Mouse (Mus musculus): ENCODE measurements at regions not wholly inside any gene's neighbourhood (a gene's known extent, or its start where the extent isn't known, plus 50 kb on each side); places are given as distances from the start of the nearest gene placed in this dataset.

GRCm38 (mm10) chr12:45929760-45930150 is 855.2 kb upstream of the Stxbp6 start:
- peak; percentile 43 for DNase-seq (ENCODE audit: low read depth, low spot score)
- Histone ChIP-seq H3K9ac (ENCODE audit: control insufficient read depth, low read depth, low read length, poor library complexity, severe bottlenecking) (no peak overlapping the region), H3K27ac (ENCODE audit: control insufficient read depth, low read depth, low read length) (no peak overlapping the region)

GRCm38 (mm10) chr12:45929001-45929759 is 854.7 kb upstream of the Stxbp6 start:
- no peak for DNase-seq (ENCODE audit: low read depth, low spot score)
- no peak overlapping the region for H3K9ac ChIP-seq (ENCODE audit: control insufficient read depth, low read depth, low read length, poor library complexity, severe bottlenecking)
- H3K9me3 ChIP-seq (replicated peaks; ENCODE audit: insufficient read depth, low read length): no peaks in the 10 kb centered on the region
- H3K27me3 ChIP-seq (ENCODE audit: control insufficient read depth in 1 of 2, insufficient read depth in 2 of 2, low read length in 2 of 2): no peaks in the 10 kb centered on the region
- H3K79me2 ChIP-seq (ENCODE audit: control insufficient read depth, insufficient read depth, low read length, poor library complexity): no peaks in the 10 kb centered on the region
- H3K27ac ChIP-seq (ENCODE audit: control insufficient read depth, low read depth, low read length): no peak overlapping the region
- TF ChIP-seq BHLHE40 (IDR thresholded peaks at IDR 0.05; ENCODE audit: borderline replicate concordance, low read depth, low read length): no peak
- no peak for TF ChIP-seq POLR2A (IDR thresholded peaks at IDR 0.05; ENCODE audit: control insufficient read depth in 1 of 2, insufficient read depth in 1 of 2, low read depth in 1 of 2, low read length in 2 of 2, poor library complexity in 1 of 2)
- TF ChIP-seq ETS1 (IDR thresholded peaks at IDR 0.05; ENCODE audit: low read depth, low read length): no peak
- no peak for TF ChIP-seq HCFC1 (IDR thresholded peaks at IDR 0.05; ENCODE audit: low read depth, low read length)
- TF ChIP-seq MAX (IDR thresholded peaks at IDR 0.05; ENCODE audit: low read length): no peak
- TF ChIP-seq E2F4 (IDR thresholded peaks at IDR 0.05; ENCODE audit: borderline replicate concordance, low read depth, low read length): no peak
- TF ChIP-seq EP300 (IDR thresholded peaks at IDR 0.05; ENCODE audit: low read depth in 1 of 2, low read length in 2 of 2): no peak
- no peak overlapping the region for H3K4me3 ChIP-seq (ENCODE audit: control insufficient read depth in 1 of 2, insufficient read depth in 1 of 2, low read depth in 2 of 2, low read length in 2 of 2)
- H3K4me1 ChIP-seq (ENCODE audit: control insufficient read depth in 1 of 2, insufficient read depth in 2 of 2, low read length in 2 of 2): peaks cover 0 to 2% of the 10 kb centered on the region in 2 experiments; a peak in 1 of 4 replicates
- no peaks in the 10 kb centered on the region for H3K36me3 ChIP-seq (ENCODE audit: control insufficient read depth in 1 of 2, insufficient read depth in 2 of 2, low read length in 2 of 2)

More at GRCm38 (mm10) chr12:45929760-45930150, 855.2 kb upstream of the Stxbp6 start:
- Histone ChIP-seq H3K4me1 (ENCODE audit: control insufficient read depth in 1 of 2, insufficient read depth in 2 of 2, low read length in 2 of 2) (peaks cover 0 to 2% of the 10 kb centered on the region in 2 experiments; a peak in 1 of 4 replicates), H3K4me3 (ENCODE audit: control insufficient read depth in 1 of 2, insufficient read depth in 1 of 2, low read depth in 2 of 2, low read length in 2 of 2) (no peak overlapping the region), H3K27me3 (ENCODE audit: control insufficient read depth in 1 of 2, insufficient read depth in 2 of 2, low read length in 2 of 2) (no peaks in the 10 kb centered on the region), H3K36me3 (ENCODE audit: control insufficient read depth in 1 of 2, insufficient read depth in 2 of 2, low read length in 2 of 2) (no peaks in the 10 kb centered on the region), H3K79me2 (ENCODE audit: control insufficient read depth, insufficient read depth, low read length, poor library complexity) (no peaks in the 10 kb centered on the region), H3K9me3 (replicated peaks; ENCODE audit: insufficient read depth, low read length) (no peaks in the 10 kb centered on the region)
- TF ChIP-seq CTCF (IDR thresholded peaks at IDR 0.05 in 2 of 3, conservative IDR thresholded peaks at IDR 0.05 in 1 of 3; ENCODE audit: control insufficient read depth in 1 of 3, insufficient read depth in 1 of 3, low read depth in 2 of 3, low read length in 3 of 3, poor library complexity in 1 of 3, severe bottlenecking in 1 of 3): peak in 2 of 3 experiments; percentile 35 to 53; a peak in 4 of 6 replicates
- TF ChIP-seq ZC3H11A (IDR thresholded peaks at IDR 0.05; ENCODE audit: low read depth, low read length): peak; percentile 64
- no peak for TF ChIP-seq ELF1 (IDR thresholded peaks at IDR 0.05; ENCODE audit: low read depth, low read length)
- TF ChIP-seq RAD21 (IDR thresholded peaks at IDR 0.05; ENCODE audit: low read depth, low read length): peak; percentile 66
- peak; percentile 71 for TF ChIP-seq SMC3 (IDR thresholded peaks at IDR 0.05; ENCODE audit: low read depth, low read length)
- TF ChIP-seq ZNF384 (IDR thresholded peaks at IDR 0.05; ENCODE audit: low read depth, low read length): no peak

All from MEL (cell line).